Mouse (Mus musculus): ENCODE measurements around the gene Frrs1l. TPM values are rescaled to one million over a fixed set of nuclear protein-coding genes. Genes with fewer than 3 reads are reported as not detected.

Gene Frrs1l
- total RNA-seq, 4 experiments from 2014 or later, result 179 to 224 (median 205) TPM

DNA sequence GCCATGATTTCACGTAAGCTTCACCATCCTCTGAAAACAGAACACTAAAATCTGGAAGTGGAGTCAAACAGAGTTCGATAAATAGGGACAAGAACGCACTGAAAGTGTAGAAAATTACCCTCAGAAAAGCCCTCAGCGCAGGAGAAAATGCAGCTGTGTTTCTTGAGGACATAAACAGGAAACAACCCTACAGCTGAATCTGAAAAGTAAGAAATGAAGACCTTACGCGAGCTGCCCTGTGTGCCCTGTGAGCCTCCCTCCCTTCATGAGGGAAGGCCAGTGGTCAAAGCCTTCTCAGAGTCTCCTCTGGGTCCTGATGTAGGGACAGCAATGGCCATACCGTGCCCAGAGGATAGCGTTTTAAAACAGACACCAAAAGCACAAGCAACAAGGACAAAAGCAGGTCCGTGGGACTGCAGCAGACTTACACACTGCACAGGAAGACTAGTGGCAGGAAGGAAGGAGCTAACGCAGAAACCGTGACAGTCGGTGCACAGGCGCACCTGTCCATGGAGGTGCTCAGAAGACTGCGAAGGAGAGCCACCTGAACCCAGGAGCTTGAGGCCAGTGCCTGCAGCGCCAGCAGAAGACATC lies 74.4 kb downstream of the Frrs1l start:
- DNase-seq (ENCODE audit: low spot score in 2 of 2), result no peak

DNA sequence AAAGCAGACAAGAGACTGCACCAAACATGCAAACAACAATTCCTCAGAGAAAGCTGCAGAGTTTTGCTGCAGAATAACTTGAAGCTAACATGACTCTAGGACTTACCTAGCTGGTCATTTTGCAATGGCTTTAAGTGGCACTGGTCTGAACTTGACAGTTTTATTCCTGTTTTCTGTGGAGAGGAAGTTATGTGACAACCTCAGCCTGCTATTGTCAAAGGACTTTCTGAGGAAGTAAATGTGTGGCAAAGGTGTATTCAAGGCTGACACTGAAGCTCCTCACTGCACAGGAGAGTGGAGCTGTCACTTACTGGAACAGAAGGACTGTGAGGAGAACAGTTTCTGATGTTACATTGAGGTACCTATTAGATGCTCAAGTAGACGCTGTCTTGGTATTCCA lies 75.4 kb downstream of the Frrs1l start:
- DNase-seq (ENCODE audit: low spot score in 2 of 2), result no peak

DNA sequence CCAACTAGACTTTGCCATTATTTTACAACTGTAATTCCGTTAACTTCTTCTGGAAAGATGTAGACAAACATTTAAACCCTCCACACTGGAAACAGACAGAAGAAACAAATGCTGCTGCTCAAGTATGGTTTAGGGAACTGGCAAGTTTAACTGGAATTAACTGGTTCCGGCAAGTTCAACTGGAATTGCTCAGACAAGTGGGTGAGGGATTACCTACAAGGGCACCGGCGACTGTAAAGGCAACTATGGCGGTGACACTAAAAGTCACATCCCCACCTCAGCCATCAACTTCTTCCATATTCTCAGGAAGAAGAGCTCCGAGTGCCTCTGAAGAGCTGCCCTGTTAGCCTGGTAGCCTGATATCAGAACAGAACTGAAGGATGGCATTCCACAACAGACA lies 75.9 kb downstream of the Frrs1l start:
- DNase-seq (ENCODE audit: low spot score in 2 of 2), result no peak

DNA sequence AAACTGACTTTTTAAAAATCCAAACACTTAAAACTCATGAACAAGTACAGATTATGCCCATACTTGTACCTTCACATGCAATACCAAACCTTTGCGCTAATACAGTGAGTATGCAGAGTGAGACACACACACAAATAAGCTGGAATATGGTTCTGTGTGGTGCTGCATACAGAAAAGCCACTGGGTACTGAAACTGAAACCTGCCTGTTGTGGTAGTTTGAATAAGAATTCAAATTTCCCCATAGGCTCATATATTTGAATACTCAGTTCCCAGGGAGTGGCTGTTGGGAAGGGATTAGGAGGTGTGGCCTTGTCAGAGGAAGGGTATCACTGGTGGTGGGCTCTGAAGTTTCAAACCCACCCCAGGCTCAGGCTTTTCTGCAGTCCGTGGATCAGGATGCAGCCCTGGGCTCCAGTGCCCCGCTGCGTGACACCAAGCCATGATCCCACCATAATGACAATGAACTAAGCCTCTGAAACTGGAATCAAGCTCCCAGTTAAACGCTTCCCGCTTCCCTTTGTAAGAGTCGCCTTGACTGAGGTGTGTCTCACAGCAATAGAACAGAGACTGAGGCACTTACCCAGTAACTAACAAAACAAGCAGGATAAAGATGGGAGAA lies 77.7 kb downstream of the Frrs1l start:
- no peak for DNase-seq (ENCODE audit: low spot score in 2 of 2)

DNA sequence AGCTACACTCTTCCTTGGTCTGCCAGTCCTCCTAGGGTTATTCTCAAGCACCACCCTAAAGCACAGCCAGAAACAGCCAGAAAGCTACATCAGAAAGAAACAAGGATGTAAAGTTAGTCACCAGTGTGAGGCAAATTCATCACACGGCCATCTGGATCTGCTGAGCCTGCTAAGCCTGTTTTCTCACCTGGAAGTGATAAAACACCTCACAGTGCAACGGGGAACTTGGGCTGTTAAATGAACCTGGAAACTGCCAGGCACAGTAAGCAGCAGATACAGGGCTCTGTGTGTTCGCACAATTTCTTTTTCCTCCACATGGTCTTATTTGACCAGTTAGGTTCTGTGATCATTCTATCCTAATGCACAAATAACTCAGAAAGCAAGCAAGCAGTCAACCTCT lies 80.6 kb downstream of the Frrs1l start:
- no peak for DNase-seq (ENCODE audit: low spot score in 2 of 2)

DNA sequence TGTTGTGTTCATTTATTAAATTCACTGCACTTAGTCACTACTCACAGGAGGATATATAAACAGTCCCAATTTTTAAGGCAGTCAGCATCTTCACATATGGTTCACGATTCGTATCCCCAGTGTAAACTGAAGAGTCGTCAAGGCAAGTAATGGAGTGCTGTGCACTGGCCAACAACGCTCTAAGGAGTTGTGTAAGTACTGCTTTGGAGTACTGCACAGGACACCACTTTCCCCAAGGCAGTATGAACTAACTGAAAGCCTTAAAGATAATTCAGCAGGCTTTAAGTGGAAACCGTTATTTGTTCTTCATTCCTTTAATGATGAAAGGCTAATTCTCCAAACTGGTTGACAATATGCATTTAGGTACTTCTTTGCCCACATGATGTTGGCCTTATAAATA lies 82.5 kb downstream of the Frrs1l start:
- DNase-seq (ENCODE audit: low spot score in 2 of 2), result no peak

Other genes starting within 250 kb of the Frrs1l start
- under 1 TPM in 2 of 4 experiments, not detected in 2; 0.39 to 0.43 TPM for gene Actl7b, start 248.9 kb downstream of the Frrs1l start, total RNA-seq (2022)
- not detected for gene Actl7a, start 247.0 kb downstream of the Frrs1l start, total RNA-seq (2022)
- 10 to 100 TPM; 57.1 to 81.6 (median 66.7) TPM for gene Elp1, start 188.1 kb downstream of the Frrs1l start, total RNA-seq (2022)
- 10 to 100 TPM; 12.6 to 20.5 (median 17.6) TPM for gene Fam206a, start 188.0 kb downstream of the Frrs1l start, total RNA-seq (2022)
- 10 to 100 TPM; 13.8 to 20.9 (median 16.8) TPM for gene Ctnnal1, start 125.2 kb downstream of the Frrs1l start, total RNA-seq (2022)
- gene Tmem245, start 43.0 kb downstream of the Frrs1l start, total RNA-seq (2022), result 10 to 100 TPM; 30.9 to 42.1 (median 33.8) TPM
- 10 to 100 TPM; 22.2 to 32.4 (median 26.7) TPM for gene Epb41l4b, start 153.0 kb upstream of the Frrs1l start, total RNA-seq (2022)